Mouse (Mus musculus): Measurements from ENCODE around the gene Spock1.

The Spock1 gene

GRCm38 (mm10) chr13:57688926-57689325, 219.2 kb downstream of the Spock1 start:
- in situ Hi-C loops (cut with MboI; ENCODE audit: low pct_unique_long_range_greater_than_20kb in 1 of 2, low sequenced_read_pairs in 2 of 2, unreplicated experiment in 1 of 2): no loop called here

GRCm38 (mm10) chr13:57686437-57686836, 221.7 kb downstream of the Spock1 start:
- in situ Hi-C loops (cut with MboI; ENCODE audit: low pct_unique_long_range_greater_than_20kb in 1 of 2, low sequenced_read_pairs in 2 of 2, unreplicated experiment in 1 of 2): no loop called here

GRCm38 (mm10) chr13:57685201-57685600, 222.9 kb downstream of the Spock1 start:
- in situ Hi-C loops (cut with MboI; ENCODE audit: low pct_unique_long_range_greater_than_20kb in 1 of 2, low sequenced_read_pairs in 2 of 2, unreplicated experiment in 1 of 2): no loop called here

- in situ Hi-C loops (cut with MboI; ENCODE audit: low pct_unique_long_range_greater_than_20kb in 1 of 2, low sequenced_read_pairs in 2 of 2, unreplicated experiment in 1 of 2): no loop called here
These were observed 228.5 kb downstream of the Spock1 start for GRCm38 (mm10) chr13:57679591-57679990.

GRCm38 (mm10) chr13:57676820-57677219, 231.3 kb downstream of the Spock1 start:
- in situ Hi-C loops (cut with MboI; ENCODE audit: low pct_unique_long_range_greater_than_20kb in 1 of 2, low sequenced_read_pairs in 2 of 2, unreplicated experiment in 1 of 2): no loop called here

- in situ Hi-C loops (cut with MboI; ENCODE audit: low pct_unique_long_range_greater_than_20kb in 1 of 2, low sequenced_read_pairs in 2 of 2, unreplicated experiment in 1 of 2): no loop called here
These were observed 234.7 kb downstream of the Spock1 start for GRCm38 (mm10) chr13:57673399-57673798.

- in situ Hi-C loops (cut with MboI; ENCODE audit: low pct_unique_long_range_greater_than_20kb in 1 of 2, low sequenced_read_pairs in 2 of 2, unreplicated experiment in 1 of 2): no loop called here
These were observed 235.4 kb downstream of the Spock1 start for GRCm38 (mm10) chr13:57672762-57673161.

GRCm38 (mm10) chr13:57671919-57672318, 236.2 kb downstream of the Spock1 start:
- in situ Hi-C loops (cut with MboI; ENCODE audit: low pct_unique_long_range_greater_than_20kb in 1 of 2, low sequenced_read_pairs in 2 of 2, unreplicated experiment in 1 of 2): no loop called here

GRCm38 (mm10) chr13:57671322-57671721, 236.8 kb downstream of the Spock1 start:
- in situ Hi-C loops (cut with MboI; ENCODE audit: low pct_unique_long_range_greater_than_20kb in 1 of 2, low sequenced_read_pairs in 2 of 2, unreplicated experiment in 1 of 2): no loop called here

GRCm38 (mm10) chr13:57667621-57668020, 240.5 kb downstream of the Spock1 start:
- in situ Hi-C loops (cut with MboI; ENCODE audit: low pct_unique_long_range_greater_than_20kb in 1 of 2, low sequenced_read_pairs in 2 of 2, unreplicated experiment in 1 of 2): no loop called here

- in situ Hi-C loops (cut with MboI; ENCODE audit: low pct_unique_long_range_greater_than_20kb in 1 of 2, low sequenced_read_pairs in 2 of 2, unreplicated experiment in 1 of 2): no loop called here
These were observed 241.8 kb downstream of the Spock1 start for GRCm38 (mm10) chr13:57666173-57666842.

- in situ Hi-C loops (cut with MboI; ENCODE audit: low pct_unique_long_range_greater_than_20kb in 1 of 2, low sequenced_read_pairs in 2 of 2, unreplicated experiment in 1 of 2): no loop called here
These were observed 245.6 kb downstream of the Spock1 start for GRCm38 (mm10) chr13:57662554-57662953.

GRCm38 (mm10) chr13:57660523-57660922, 247.6 kb downstream of the Spock1 start:
- in situ Hi-C loops (cut with MboI; ENCODE audit: low pct_unique_long_range_greater_than_20kb in 1 of 2, low sequenced_read_pairs in 2 of 2, unreplicated experiment in 1 of 2): no loop called here

- in situ Hi-C loops (cut with MboI; ENCODE audit: low pct_unique_long_range_greater_than_20kb in 1 of 2, low sequenced_read_pairs in 2 of 2, unreplicated experiment in 1 of 2): no loop called here
These were observed 248.3 kb downstream of the Spock1 start for GRCm38 (mm10) chr13:57659872-57660271.

- in situ Hi-C loops (cut with MboI; ENCODE audit: low pct_unique_long_range_greater_than_20kb in 1 of 2, low sequenced_read_pairs in 2 of 2, unreplicated experiment in 1 of 2): no loop called here
These were observed 251.5 kb downstream of the Spock1 start for GRCm38 (mm10) chr13:57656606-57657005.

GRCm38 (mm10) chr13:57654362-57654761, 253.8 kb downstream of the Spock1 start:
- in situ Hi-C loops (cut with MboI; ENCODE audit: low pct_unique_long_range_greater_than_20kb in 1 of 2, low sequenced_read_pairs in 2 of 2, unreplicated experiment in 1 of 2): no loop called here

GRCm38 (mm10) chr13:57651236-57651635, 256.9 kb downstream of the Spock1 start:
- in situ Hi-C loops (cut with MboI; ENCODE audit: low pct_unique_long_range_greater_than_20kb in 1 of 2, low sequenced_read_pairs in 2 of 2, unreplicated experiment in 1 of 2): no loop called here

- in situ Hi-C loops (cut with MboI; ENCODE audit: low pct_unique_long_range_greater_than_20kb in 1 of 2, low sequenced_read_pairs in 2 of 2, unreplicated experiment in 1 of 2): no loop called here
These were observed 259.3 kb downstream of the Spock1 start for GRCm38 (mm10) chr13:57648784-57649183.

GRCm38 (mm10) chr13:57647456-57647855, 260.7 kb downstream of the Spock1 start:
- in situ Hi-C loops (cut with MboI; ENCODE audit: low pct_unique_long_range_greater_than_20kb in 1 of 2, low sequenced_read_pairs in 2 of 2, unreplicated experiment in 1 of 2): no loop called here

GRCm38 (mm10) chr13:57643036-57643435, 265.1 kb downstream of the Spock1 start:
- in situ Hi-C loops (cut with MboI; ENCODE audit: low pct_unique_long_range_greater_than_20kb in 1 of 2, low sequenced_read_pairs in 2 of 2, unreplicated experiment in 1 of 2): no loop called here

GRCm38 (mm10) chr13:57641649-57642048, 266.5 kb downstream of the Spock1 start:
- in situ Hi-C loops (cut with MboI; ENCODE audit: low pct_unique_long_range_greater_than_20kb in 1 of 2, low sequenced_read_pairs in 2 of 2, unreplicated experiment in 1 of 2): no loop called here
